Mouse (Mus musculus) MEL (cell line): ENCODE measurements around the gene Trim14. TPM values are rescaled to one million over a fixed set of nuclear protein-coding genes. Genes with fewer than 3 reads are reported as not detected.
"Not testable (repeated sequence)": the region's sequence is repeated elsewhere in the genome, so short reads cannot be mapped to it uniquely, and the experiment has no call there.

ENCODE experiments used
- DNase-seq: peaks from one replicate; pipeline ENCODE4 v3.0.0; 2011; ENCODE audit warnings: low read depth, low spot score
- H3K27ac ChIP-seq: 2 replicates; pipeline ENCODE4 v1.5.1; 2012; ENCODE audit warnings: low read depth, mild to moderate bottlenecking, control low read depth, low read length, moderate library complexity; ENCODE audit not compliant: control insufficient read depth
- H3K27me3 ChIP-seq, 2 experiments: fragments of 150-350 bp in 1 of 2; sonication (generic) in 1 of 2; 2 replicates each; pipeline ENCODE4 v1.6.1; 2012; ENCODE audit warnings: low read length in 2 of 2, mild to moderate bottlenecking in 2 of 2, improper control_type of control experiment in 1 of 2, moderate library complexity in 1 of 2; ENCODE audit not compliant: insufficient read depth in 2 of 2, control insufficient read depth in 1 of 2
- H3K36me3 ChIP-seq, 2 experiments: 2 replicates each; pipeline ENCODE4 v1.6.1; 2012 to 2014; ENCODE audit warnings: low read length in 2 of 2, improper control_type of control experiment in 1 of 2, inconsistent platforms in 1 of 2, mild to moderate bottlenecking in 1 of 2; ENCODE audit not compliant: insufficient read depth in 2 of 2, control insufficient read depth in 1 of 2
- H3K4me1 ChIP-seq, 2 experiments: fragments of 150-350 bp in 1 of 2; sonication (generic) in 1 of 2; 2 replicates each; pipeline ENCODE4 v1.6.1; 2012; ENCODE audit warnings: low read length in 2 of 2, improper control_type of control experiment in 1 of 2, mild to moderate bottlenecking in 1 of 2; ENCODE audit not compliant: insufficient read depth in 2 of 2, control insufficient read depth in 1 of 2
- H3K4me3 ChIP-seq, 2 experiments: fragments of 150-350 bp in 1 of 2; sonication (generic) in 1 of 2; 2 replicates each; pipeline ENCODE4 v1.5.1; 2012; ENCODE audit warnings: low read depth in 2 of 2, low read length in 2 of 2, mild to moderate bottlenecking in 2 of 2, moderate library complexity in 2 of 2, control low read depth in 1 of 2, improper control_type of control experiment in 1 of 2; ENCODE audit not compliant: control insufficient read depth in 1 of 2, insufficient read depth in 1 of 2
- H3K79me2 ChIP-seq: 2 replicates; pipeline ENCODE4 v1.6.1; 2012; ENCODE audit warnings: mild to moderate bottlenecking, low read length, moderate library complexity; ENCODE audit not compliant: control insufficient read depth, poor library complexity, insufficient read depth
- H3K9ac ChIP-seq: 2 replicates; pipeline ENCODE4 v1.6.1; 2012; ENCODE audit warnings: low read depth, mild to moderate bottlenecking, control low read depth, low read length, moderate library complexity; ENCODE audit not compliant: control insufficient read depth, poor library complexity, severe bottlenecking
- H3K9me3 ChIP-seq: fragments of 150-350 bp; sonication (generic); replicated peaks from 2 replicates; pipeline ENCODE4 v1.6.1; 2012; ENCODE audit warnings: mild to moderate bottlenecking, low read length, improper control_type of control experiment, moderate library complexity; ENCODE audit not compliant: insufficient read depth
- BHLHE40 ChIP-seq: IDR thresholded peaks from 2 replicates; pipeline ENCODE4 v1.6.1; 2012; ENCODE audit warnings: low read depth, mild to moderate bottlenecking, inconsistent platforms, low read length, improper control_type of control experiment, borderline replicate concordance
- CHD1 ChIP-seq: IDR thresholded peaks from 2 replicates; pipeline ENCODE4 v1.6.1; 2012; ENCODE audit warnings: low read depth, mild to moderate bottlenecking, inconsistent platforms, low read length, improper control_type of control experiment
- CTCF ChIP-seq, 3 experiments: IDR thresholded peaks in 2 of 3; conservative IDR thresholded peaks in 1 of 3; 2 replicates each; pipeline ENCODE4 v1.5.1; 2011 to 2012; ENCODE audit warnings: low read length in 3 of 3, low read depth in 2 of 3, mild to moderate bottlenecking in 2 of 3, improper control_type of control experiment in 1 of 3, inconsistent platforms in 1 of 3, mixed read lengths in 1 of 3, moderate library complexity in 1 of 3; ENCODE audit not compliant: control insufficient read depth in 1 of 3, insufficient read depth in 1 of 3, poor library complexity in 1 of 3, severe bottlenecking in 1 of 3
- EP300 ChIP-seq, 2 experiments: IDR thresholded peaks; 2 replicates each; pipeline ENCODE4 v1.6.1; 2011; ENCODE audit warnings: improper control_type of control experiment in 2 of 2, low read length in 2 of 2, low read depth in 1 of 2, mild to moderate bottlenecking in 1 of 2
- GATA1 ChIP-seq: IDR thresholded peaks from 2 replicates; pipeline ENCODE4 v1.6.1; 2011; ENCODE audit warnings: low read depth, low read length, improper control_type of control experiment
- HCFC1 ChIP-seq: IDR thresholded peaks from 2 replicates; pipeline ENCODE4 v1.6.1; 2012; ENCODE audit warnings: low read depth, mild to moderate bottlenecking, inconsistent platforms, low read length, improper control_type of control experiment, moderate library complexity
- KAT2A ChIP-seq: conservative IDR thresholded peaks from 2 replicates; pipeline ENCODE4 v1.6.1; 2012; ENCODE audit warnings: low read depth, low read length, improper control_type of control experiment, inconsistent platforms
- MAZ ChIP-seq: IDR thresholded peaks from 2 replicates; pipeline ENCODE4 v1.6.1; 2012; ENCODE audit warnings: low read depth, mild to moderate bottlenecking, inconsistent platforms, low read length, improper control_type of control experiment
- MXI1 ChIP-seq: IDR thresholded peaks from 2 replicates; pipeline ENCODE4 v1.6.1; 2011; ENCODE audit warnings: mild to moderate bottlenecking, low read depth, low read length, improper control_type of control experiment
- MYC ChIP-seq: IDR thresholded peaks from 2 replicates; pipeline ENCODE4 v1.6.1; 2011; ENCODE audit warnings: low read depth, mild to moderate bottlenecking, low read length, improper control_type of control experiment, moderate library complexity
- NELFE ChIP-seq: IDR thresholded peaks from 2 replicates; pipeline ENCODE4 v1.6.1; 2011; ENCODE audit warnings: low read depth, low read length, improper control_type of control experiment
- POLR2A ChIP-seq, 2 experiments: IDR thresholded peaks; 2 replicates each; pipeline ENCODE4 v1.6.1; 2011 to 2012; ENCODE audit warnings: low read length in 2 of 2, mild to moderate bottlenecking in 2 of 2, control low read depth in 1 of 2, improper control_type of control experiment in 1 of 2, low read depth in 1 of 2, moderate library complexity in 1 of 2; ENCODE audit not compliant: control insufficient read depth in 1 of 2, insufficient read depth in 1 of 2, poor library complexity in 1 of 2
- TCF12 ChIP-seq: IDR thresholded peaks from 2 replicates; pipeline ENCODE4 v1.6.1; 2014; ENCODE audit warnings: low read depth, mild to moderate bottlenecking, inconsistent platforms, low read length, improper control_type of control experiment, moderate library complexity
- UBTF ChIP-seq: IDR thresholded peaks from 2 replicates; pipeline ENCODE4 v1.6.1; 2012; ENCODE audit warnings: low read depth, mild to moderate bottlenecking, inconsistent platforms, low read length, improper control_type of control experiment, moderate library complexity, borderline replicate concordance; ENCODE audit not compliant: insufficient read depth
- ZKSCAN1 ChIP-seq: IDR thresholded peaks from 2 replicates; pipeline ENCODE4 v1.6.1; 2012; ENCODE audit warnings: low read depth, mild to moderate bottlenecking, inconsistent platforms, low read length, improper control_type of control experiment, moderate library complexity
- ZNF384 ChIP-seq: IDR thresholded peaks from 2 replicates; pipeline ENCODE4 v1.6.1; 2012; ENCODE audit warnings: low read depth, mild to moderate bottlenecking, inconsistent platforms, low read length, improper control_type of control experiment
- polyA plus RNA-seq, 2 experiments: library from polyadenylated mRNA; stranded (reverse) in 1 of 2; unstranded in 1 of 2; fragments of >175 nt in 1 of 2; fragments of >200 nt in 1 of 2; gene quantifications; 2 replicates each; pipeline versions ENCODE4 v1.2.1 to v1.2.4; 2012; ENCODE audit warnings: low replicate concordance in 2 of 2, low read depth in 1 of 2; ENCODE audit not compliant: insufficient read length in 2 of 2, insufficient read depth in 1 of 2, missing spikeins in 1 of 2
- total RNA-seq: library from RNA; depleted of rRNA; stranded (reverse); fragments of 300-350 nt; gene quantifications from 2 replicates; pipeline ENCODE4 v1.2.3, GENCODE M21; 2012

Trim14 gene
- total and polyA plus RNA-seq, 3 experiments = 1.1 to 5.1 TPM; not detected in 1

DNA sequence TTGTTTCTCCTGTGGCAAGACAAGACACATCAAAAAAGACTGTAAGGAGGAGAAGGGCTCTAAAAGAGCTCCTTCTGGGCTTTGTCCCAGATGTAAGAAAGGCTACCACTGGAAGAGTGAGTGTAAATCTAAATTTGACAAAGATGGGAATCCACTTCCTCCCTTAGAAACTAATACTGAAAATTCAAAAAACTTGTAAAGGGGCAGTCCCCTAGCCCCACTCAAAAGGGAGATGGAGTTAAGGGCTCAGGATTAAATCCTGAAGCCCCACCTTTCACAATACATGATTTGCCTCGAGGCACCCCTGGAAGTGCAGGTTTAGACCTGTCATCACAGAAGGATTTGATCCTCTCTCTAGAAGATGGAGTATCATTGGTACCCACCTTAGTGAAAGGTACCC lies 42.3 kb upstream of the Trim14 start:
- TF ChIP-seq TCF12 = no peak
- TF ChIP-seq MYC = no peak
- no peak for TF ChIP-seq CHD1
- TF ChIP-seq NELFE = no peak
- TF ChIP-seq UBTF = no peak
- TF ChIP-seq ZKSCAN1 = no peak
- no peak for TF ChIP-seq GATA1
- no peak for TF ChIP-seq MXI1
- no peak for TF ChIP-seq EP300 (IDR thresholded peaks at IDR 0.05; ENCODE audit: low read depth in 1 of 2, low read length in 2 of 2)
- TF ChIP-seq POLR2A (IDR thresholded peaks at IDR 0.05; ENCODE audit: control insufficient read depth in 1 of 2, insufficient read depth in 1 of 2, low read depth in 1 of 2, low read length in 2 of 2, poor library complexity in 1 of 2) = no peak
- no peak for TF ChIP-seq BHLHE40
- TF ChIP-seq KAT2A = no peak
- TF ChIP-seq MAZ = no peak
- TF ChIP-seq HCFC1 = no peak
- TF ChIP-seq CTCF (IDR thresholded peaks at IDR 0.05 in 2 of 3, conservative IDR thresholded peaks at IDR 0.05 in 1 of 3; ENCODE audit: control insufficient read depth in 1 of 3, insufficient read depth in 1 of 3, low read depth in 2 of 3, low read length in 3 of 3, poor library complexity in 1 of 3, severe bottlenecking in 1 of 3) = no peak
- TF ChIP-seq ZNF384 = no peak
- H3K27me3 ChIP-seq = peaks cover 0 to 2% of the 10 kb centered on the region in 2 experiments; a peak in 1 of 4 replicates

DNA sequence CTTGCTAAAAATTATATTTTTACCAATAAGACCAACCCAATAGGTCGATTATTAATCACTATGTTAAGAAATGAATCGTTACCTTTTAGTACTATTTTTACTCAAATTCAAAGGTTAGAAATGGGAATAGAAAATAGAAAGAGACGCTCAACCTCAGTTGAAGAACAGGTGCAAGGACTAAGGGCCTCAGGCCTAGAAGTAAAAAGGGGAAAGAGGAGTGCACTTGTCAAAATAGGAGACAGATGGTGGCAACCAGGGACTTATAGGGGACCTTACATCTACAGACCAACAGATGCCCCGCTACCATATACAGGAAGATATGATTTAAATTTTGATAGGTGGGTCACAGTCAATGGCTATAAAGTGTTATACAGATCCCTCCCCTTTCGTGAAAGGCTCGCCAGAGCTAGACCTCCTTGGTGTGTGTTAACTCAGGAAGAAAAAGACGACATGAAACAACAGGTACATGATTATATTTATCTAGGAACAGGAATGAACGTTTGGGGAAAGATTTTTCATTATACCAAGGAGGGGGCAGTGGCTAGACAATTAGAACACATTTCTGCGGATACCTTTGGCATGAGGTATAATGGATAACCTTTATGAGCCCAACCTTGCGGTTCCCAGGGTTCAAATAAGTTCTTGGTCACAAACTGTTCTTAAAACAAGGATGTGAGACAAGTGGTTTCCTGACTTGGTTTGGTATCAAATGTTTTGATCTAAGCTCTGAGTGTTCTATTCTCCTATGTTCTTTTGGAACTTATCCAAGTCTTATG lies 39.8 kb upstream of the Trim14 start:
- not testable (repeated sequence) for H3K79me2 ChIP-seq, H3K9ac ChIP-seq, H3K9me3 ChIP-seq, H3K27me3 ChIP-seq, DNase-seq, H3K4me3 ChIP-seq
- H3K36me3 ChIP-seq = peaks cover 0 to 14% of the 10 kb centered on the region in 2 experiments; a peak in 2 of 4 replicates
- 0 out of 2 replicates have a peak overlapping the region, but pooled peaks have one; percentile 15 for H3K27ac ChIP-seq
- peaks cover 3 to 17% of the 10 kb centered on the region in 2 experiments; a peak in 3 of 4 replicates for H3K4me1 ChIP-seq

More for the DNA sequence above, 42.3 kb upstream of the Trim14 start:
- H3K9ac ChIP-seq = no peak overlapping the region
- H3K4me3 ChIP-seq = no peak overlapping the region
- no peak for DNase-seq
- no peak overlapping the region for H3K27ac ChIP-seq
- no peaks in the 10 kb centered on the region for H3K9me3 ChIP-seq
- peaks cover 6 to 19% of the 10 kb centered on the region in 2 experiments for H3K4me1 ChIP-seq
- no peaks in the 10 kb centered on the region for H3K79me2 ChIP-seq
- peaks cover 0 to 21% of the 10 kb centered on the region in 2 experiments; a peak in 2 of 4 replicates for H3K36me3 ChIP-seq
